Mouse (Mus musculus) G1E (cell line): ENCODE data around the gene Glb1.
"Not testable (repeated sequence)": the region's sequence is repeated elsewhere in the genome, so short reads cannot be mapped to it uniquely, and the experiment has no call there.

Experiments
- CTCF ChIP-seq: IDR thresholded peaks from 2 replicates; pipeline ENCODE4 v1.5.1; 2012; ENCODE audit warnings: low read depth, low read length, inconsistent platforms, mixed read lengths
- GATA1 ChIP-seq: IDR thresholded peaks from 2 replicates; pipeline ENCODE4 v1.6.1; 2012; ENCODE audit warnings: borderline replicate concordance, low read length, inconsistent platforms, mixed read lengths
- POLR2AphosphoS5 ChIP-seq: IDR thresholded peaks from 2 replicates; pipeline ENCODE4 v1.6.1; 2012; ENCODE audit warnings: low read depth, low read length, inconsistent platforms; ENCODE audit not compliant: insufficient replicate concordance
- TAL1 ChIP-seq: conservative IDR thresholded peaks from 2 replicates; pipeline ENCODE4 v1.6.1; 2012; ENCODE audit warnings: low read depth, low read length, inconsistent platforms, mixed read lengths

GRCm38 (mm10) chr9:114371717-114372116 is 29.2 kb upstream of the Glb1 start:
- TF ChIP-seq CTCF, GATA1, POLR2AphosphoS5, TAL1: not testable (repeated sequence)
